Mouse (Mus musculus) gastrocnemius, postnatal 10 days (tissue): Measurements from ENCODE around the gene Hmox2. TPM values are rescaled to one million over a fixed set of nuclear protein-coding genes. Genes with fewer than 3 reads are reported as not detected.
"Not testable (repeated sequence)": the region's sequence is repeated elsewhere in the genome, so short reads cannot be mapped to it uniquely, and the experiment has no call there.

Experiments used
- DNase-seq: peaks from one replicate; pipeline ENCODE4 v3.0.0; 2021; ENCODE audit warnings: mixed read lengths
- total RNA-seq, 2 experiments: library from RNA; stranded (reverse); gene quantifications; 2 replicates each; pipeline ENCODE4 v1.2.3; 2021

Gene Hmox2
- total RNA-seq, 2 experiments from 2014 or later: 45.1 to 51.1 TPM

GRCm38 (mm10) chr16:4725266-4725665 lies 895 bp upstream of the Hmox2 start:
- no peak for DNase-seq

- no peak for DNase-seq
Measured at GRCm38 (mm10) chr16:4726528-4727128, 467 bp downstream of the Hmox2 start.

DNA sequence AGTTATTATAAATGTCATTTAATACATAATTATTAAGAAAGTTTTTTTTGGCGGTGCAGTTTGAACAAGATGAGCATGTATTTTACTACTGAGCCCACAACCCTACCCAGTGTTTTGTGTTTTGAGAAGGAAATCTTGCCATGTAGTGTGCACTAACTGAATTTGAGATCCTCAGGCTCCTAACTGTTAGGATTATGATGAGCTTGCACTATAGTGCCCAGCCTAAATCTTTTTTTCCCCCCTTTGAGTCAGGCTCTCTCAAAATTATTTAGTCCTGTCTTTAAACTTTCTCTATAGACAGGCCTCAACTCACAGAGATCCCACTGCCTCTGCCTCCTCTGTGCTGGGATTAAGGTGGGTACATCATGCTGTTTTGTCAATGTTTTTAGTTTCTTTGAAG lies 1.4 kb downstream of the Hmox2 start:
- no peak for DNase-seq

DNA sequence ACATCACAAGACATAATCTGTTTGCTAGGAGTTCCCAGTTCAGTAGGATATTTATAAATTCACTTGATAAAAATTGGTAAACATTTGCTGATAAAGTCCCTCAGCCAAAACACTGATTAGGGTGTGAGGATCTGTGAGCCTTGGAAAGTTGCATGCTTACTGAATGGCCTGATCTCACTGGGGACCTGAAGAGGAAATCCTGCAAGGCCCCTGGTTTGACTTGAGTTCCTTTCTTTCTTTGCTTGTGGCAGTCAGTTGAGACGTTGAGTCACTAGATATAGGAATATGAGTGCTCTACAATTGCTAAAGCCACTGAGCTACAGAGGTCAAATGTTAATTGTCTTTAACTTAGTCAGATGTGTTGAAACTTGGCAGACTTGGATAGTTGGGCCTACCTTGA lies 1.8 kb downstream of the Hmox2 start:
- no peak for DNase-seq

- DNase-seq: no peak
Measured at GRCm38 (mm10) chr16:4730776-4731358, 4.7 kb downstream of the Hmox2 start.

- no peak for DNase-seq
Measured at GRCm38 (mm10) chr16:4736262-4736661, 10.1 kb downstream of the Hmox2 start.

- DNase-seq: no peak
Measured at GRCm38 (mm10) chr16:4739994-4740393, 13.8 kb downstream of the Hmox2 start.

DNA sequence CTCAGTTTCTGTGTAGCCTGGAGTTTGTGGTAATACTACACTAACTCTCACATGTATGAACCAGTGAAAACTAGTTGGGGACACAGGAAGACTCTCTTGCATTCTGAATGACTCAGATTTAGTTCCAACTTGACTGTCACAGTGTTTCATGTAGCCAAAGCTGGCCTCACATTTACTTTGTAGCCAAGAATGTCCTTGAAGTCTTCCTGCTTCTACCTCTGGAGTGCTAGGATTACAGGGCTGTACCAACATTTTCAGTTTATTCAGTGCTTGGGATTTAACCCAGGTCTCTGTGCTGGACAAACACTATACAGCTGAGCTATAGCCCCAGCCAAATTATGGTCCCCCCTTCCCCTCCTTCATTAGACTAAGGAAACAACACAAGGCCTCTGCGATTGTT lies 16.0 kb downstream of the Hmox2 start:
- no peak for DNase-seq

DNA sequence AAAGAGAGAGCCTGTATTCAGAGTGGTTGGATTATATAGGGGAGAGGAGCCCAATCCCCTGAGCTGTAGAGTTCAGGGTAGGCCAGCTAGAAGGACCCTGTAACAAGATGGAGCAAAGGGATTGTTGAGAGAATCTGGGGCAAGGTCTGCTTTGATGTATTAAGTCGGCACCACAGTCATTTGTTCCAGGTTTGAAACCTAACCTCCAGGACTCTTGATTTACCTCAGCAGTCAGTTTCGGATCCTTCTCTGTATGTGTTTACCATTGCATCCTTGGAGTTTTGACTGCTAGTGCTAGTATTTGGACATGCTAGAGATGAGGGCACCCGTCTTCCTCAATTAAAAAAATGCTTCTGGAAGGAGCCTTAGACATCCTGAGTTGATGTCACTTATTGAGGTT lies 26.0 kb downstream of the Hmox2 start:
- no peak for DNase-seq

DNA sequence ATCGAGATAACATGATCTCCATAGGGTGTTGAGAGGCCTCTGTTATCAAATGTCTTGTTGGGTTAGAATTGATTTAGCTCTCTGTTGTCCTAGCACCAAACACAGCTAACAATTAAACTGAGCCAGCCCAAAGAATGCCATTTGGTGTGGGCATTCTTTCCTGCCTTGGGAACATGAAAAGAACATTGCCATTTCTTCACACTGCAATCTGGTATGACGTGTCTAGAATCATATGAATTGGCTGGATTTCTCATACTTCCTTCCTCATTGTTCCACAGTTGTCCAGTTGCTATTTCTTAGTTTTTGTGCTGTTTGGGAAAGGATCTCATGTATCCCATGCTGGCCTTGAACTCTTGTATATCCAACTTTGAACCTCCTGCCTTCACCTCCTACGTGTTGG lies 27.9 kb downstream of the Hmox2 start:
- no peak for DNase-seq

DNA sequence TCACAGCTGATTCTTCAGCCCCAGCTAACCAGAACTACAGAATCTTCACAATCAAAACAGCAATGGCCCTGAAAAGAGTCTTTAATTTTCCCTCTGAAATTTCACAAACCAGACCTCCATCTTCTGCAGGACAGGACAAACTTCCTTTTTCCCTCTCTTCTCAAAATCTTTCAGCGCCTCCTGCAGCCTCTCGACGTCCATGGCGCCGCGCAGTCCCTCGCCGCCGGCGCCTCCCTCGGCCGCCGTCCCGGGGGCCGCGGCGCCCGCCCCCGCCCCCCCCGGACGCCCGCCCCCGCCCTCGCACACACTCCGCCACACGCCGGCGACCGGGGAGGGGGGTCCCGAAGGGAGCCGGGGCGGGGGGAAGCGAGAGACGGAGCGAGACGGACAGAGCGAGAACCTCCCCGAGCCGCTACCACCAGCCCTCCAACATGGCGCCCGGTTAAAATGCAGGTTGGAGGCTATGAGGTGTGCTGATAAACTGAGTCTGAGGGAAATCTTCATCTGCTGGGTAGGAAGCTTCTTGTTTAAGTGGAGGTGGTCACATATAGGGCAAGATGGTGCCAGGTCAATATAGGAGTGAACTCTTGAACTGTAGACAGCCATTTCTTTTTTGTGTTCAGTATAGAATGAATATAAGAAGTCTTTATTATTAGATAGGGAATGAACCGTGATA lies 30.6 kb downstream of the Hmox2 start:
- not testable (repeated sequence) for DNase-seq

- DNase-seq: no peak
Measured at GRCm38 (mm10) chr16:4762437-4762836, 36.3 kb downstream of the Hmox2 start.

DNA sequence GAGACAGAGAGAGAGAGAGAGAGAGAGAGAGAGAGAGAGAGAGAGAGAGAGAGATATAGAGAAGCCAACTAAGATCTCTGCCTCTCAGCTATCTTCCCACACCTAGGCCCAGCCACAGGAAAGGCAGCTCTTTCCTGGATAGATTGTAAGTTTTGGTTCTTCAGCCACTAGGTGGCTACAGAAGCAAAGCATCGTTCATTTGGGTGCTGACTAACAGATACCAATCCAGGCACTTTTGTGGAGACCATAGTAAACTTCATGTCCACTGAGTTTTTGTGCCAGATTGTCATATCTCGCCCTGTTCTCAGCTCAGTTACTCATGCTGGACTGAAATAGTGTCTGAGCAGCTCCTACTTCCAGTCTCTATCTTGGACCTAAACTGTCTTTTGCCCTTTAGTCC lies 37.1 kb downstream of the Hmox2 start:
- no peak for DNase-seq

DNA sequence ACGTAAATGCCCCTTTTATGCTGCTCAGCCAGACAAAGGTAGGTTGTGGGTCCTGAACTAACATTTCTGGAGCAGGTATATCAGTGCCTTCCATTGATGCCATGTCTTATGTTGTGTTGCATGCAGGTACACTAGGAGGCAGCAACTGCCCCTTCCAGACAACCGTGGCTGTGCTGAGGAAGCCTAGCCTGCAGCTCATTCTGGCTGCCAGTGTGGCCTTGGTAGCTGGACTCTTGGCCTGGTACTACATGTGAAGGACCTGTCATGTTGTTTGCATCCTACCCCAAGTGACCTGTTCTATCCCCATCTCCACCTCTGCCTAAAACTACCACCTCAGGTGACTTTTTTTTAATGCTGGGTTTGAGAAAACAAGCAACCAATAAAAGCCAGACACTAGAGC lies 39.7 kb downstream of the Hmox2 start:
- no peak for DNase-seq

GRCm38 (mm10) chr16:4767012-4767790 lies 41.0 kb downstream of the Hmox2 start:
- DNase-seq: peak; percentile 44

DNA sequence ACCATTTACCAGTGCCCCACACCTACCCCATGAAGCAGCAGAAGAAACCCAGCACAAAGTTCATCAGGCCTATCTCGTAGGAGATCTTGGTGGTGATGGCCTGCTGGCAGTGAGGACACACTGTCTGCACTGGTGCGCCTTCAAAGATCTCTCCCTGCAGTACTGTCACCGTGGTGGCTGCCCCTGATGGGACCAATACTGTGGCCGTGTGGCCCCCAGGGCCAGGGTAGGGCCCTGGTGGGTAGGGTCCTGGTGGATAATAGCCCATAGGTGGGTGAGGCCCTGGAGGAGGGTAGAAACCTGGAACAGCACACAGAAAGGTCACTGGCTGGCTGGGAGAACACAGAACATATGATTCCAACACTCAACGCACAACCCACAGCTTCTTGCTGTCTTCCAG lies 42.6 kb downstream of the Hmox2 start:
- DNase-seq: no peak

- DNase-seq: peak; percentile 20
Measured at GRCm38 (mm10) chr16:4773289-4773970, 47.3 kb downstream of the Hmox2 start.

GRCm38 (mm10) chr16:4777171-4777904 lies 51.2 kb downstream of the Hmox2 start:
- DNase-seq: peak; percentile 19

- DNase-seq: no peak
Measured at GRCm38 (mm10) chr16:4777905-4778609, 51.9 kb downstream of the Hmox2 start.

GRCm38 (mm10) chr16:4778940-4779339 lies 52.8 kb downstream of the Hmox2 start:
- DNase-seq: no peak
